Mouse (Mus musculus): ENCODE measurements around the gene Galk2. TPM values are rescaled to one million over a fixed set of nuclear protein-coding genes. Genes with fewer than 3 reads are reported as not detected.

Gene Galk2
- polyA plus RNA-seq, 1 experiment from 2014 or later = 26.8 TPM

DNA sequence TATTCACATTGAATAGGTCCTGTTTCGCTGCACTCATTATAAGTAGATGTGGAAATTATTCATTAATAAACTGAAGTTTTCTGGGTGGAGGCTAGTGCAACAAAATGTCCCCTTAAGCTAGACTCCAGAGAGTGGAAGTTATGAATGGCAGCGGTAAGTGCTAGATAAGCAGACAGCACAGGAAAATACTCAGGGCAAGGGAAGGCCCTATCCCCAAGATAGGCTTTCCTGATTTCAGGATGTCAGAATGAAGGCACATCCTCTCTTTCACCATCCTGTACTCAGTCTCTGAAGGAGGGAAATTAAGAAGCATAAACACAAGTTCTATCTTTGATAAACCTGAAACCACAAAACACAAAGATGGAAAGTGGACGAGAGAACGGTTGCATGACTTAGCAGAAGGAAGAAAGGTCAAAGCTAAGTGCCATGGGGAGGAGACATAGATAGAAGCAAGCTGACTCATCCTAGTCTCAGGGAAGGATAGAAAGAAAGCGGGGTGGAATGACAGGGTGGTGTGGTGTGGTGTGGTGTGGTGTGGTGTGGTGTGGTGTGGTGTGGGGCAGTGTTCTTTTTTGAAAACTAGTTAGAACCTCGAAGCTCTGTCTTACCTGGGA, 42.0 kb downstream of the Galk2 start:
- WGBS = 52% methylated on average over 6 of the region's 6 CpGs

DNA sequence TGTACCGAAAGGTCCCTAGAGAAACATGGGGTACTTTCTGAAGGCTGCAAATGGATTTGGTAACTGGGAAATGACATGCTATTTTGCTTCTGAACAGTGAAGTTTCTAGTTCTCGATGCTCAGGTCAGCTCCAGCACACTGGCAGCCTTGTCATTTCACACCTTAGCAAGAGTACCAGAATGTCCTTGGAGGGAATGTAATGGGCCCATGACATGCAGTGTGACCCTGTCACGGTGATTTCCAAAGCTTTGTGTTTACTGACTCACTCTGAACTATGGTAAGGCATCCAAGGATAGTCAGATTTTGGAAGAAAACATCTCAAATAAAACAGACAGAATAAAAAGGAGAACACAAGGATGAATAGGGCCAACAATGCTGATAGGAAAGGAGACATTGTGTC, 42.5 kb downstream of the Galk2 start:
- no peak overlapping the region for H3K4me3 ChIP-seq
- no peak overlapping the region for H3K9ac ChIP-seq
- ATAC-seq (replicated peaks; ENCODE audit: insufficient number of reproducible peaks, insufficient read depth, low FRiP score, low read depth) = no peak
- H3K27ac ChIP-seq = no peak overlapping the region
- no peaks in the 10 kb centered on the region for H3K36me3 ChIP-seq
- 75% methylated on average over 3 of the region's 3 CpGs for WGBS
- no peaks in the 10 kb centered on the region for H3K9me3 ChIP-seq (replicated peaks)
- H3K4me1 ChIP-seq (replicated peaks) = 0 out of 2 replicates have a peak, but pooled peaks cover 4% of the 10 kb centered on the region
- H3K4me2 ChIP-seq = no peak overlapping the region
- H3K27me3 ChIP-seq = no peaks in the 10 kb centered on the region

More for the DNA sequence above, 42.0 kb downstream of the Galk2 start:
- Histone ChIP-seq H3K9me3 (replicated peaks) (no peaks in the 10 kb centered on the region), H3K27me3 (no peaks in the 10 kb centered on the region), H3K9ac (no peak overlapping the region), H3K36me3 (no peaks in the 10 kb centered on the region), H3K4me3 (no peak overlapping the region), H3K4me2 (no peak overlapping the region), H3K27ac (no peak overlapping the region), H3K4me1 (replicated peaks) (0 out of 2 replicates have a peak, but pooled peaks cover 4% of the 10 kb centered on the region)
- no peak for ATAC-seq (replicated peaks; ENCODE audit: insufficient number of reproducible peaks, insufficient read depth, low FRiP score, low read depth)

DNA sequence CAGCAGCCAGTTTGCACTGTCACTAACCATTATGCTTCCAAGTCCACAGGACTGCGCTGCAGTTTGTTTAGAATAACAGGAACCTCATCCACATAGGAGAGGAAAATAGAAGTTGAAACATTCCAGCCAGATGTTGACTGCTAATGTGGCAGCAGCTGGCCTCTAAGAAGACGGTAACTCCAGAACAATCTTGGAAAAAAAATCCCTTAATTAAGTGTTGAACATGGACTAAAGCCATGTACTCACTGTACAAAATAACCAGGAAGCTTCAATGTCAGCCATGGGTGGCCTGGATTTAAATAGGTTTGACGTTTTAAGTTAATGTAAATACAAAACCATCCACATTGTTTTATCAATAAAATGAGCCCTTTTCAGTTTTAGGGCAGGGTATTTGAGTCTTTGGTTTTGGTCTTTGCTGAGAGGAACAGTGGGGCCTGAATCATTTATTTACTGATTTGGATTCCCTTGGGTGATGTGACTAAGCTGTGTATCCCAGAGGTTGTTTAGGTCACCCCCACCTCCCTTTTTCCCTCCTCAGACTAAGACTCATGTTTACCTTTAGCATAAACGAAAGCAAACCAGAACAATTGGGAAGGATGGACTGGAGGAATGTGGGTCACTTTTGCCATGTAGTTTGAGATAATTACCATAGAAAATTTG, 47.6 kb downstream of the Galk2 start:
- H3K4me3 ChIP-seq = no peak overlapping the region
- H3K9ac ChIP-seq = no peak overlapping the region
- no peaks in the 10 kb centered on the region for H3K4me1 ChIP-seq (replicated peaks)
- H3K4me2 ChIP-seq = no peak overlapping the region
- no peaks in the 10 kb centered on the region for H3K9me3 ChIP-seq (replicated peaks)
- 77% methylated on average over 4 of the region's 4 CpGs for WGBS
- no peaks in the 10 kb centered on the region for H3K27me3 ChIP-seq
- no peaks in the 10 kb centered on the region for H3K36me3 ChIP-seq
- H3K27ac ChIP-seq = no peak overlapping the region
- ATAC-seq (replicated peaks; ENCODE audit: insufficient number of reproducible peaks, insufficient read depth, low FRiP score, low read depth) = no peak

DNA sequence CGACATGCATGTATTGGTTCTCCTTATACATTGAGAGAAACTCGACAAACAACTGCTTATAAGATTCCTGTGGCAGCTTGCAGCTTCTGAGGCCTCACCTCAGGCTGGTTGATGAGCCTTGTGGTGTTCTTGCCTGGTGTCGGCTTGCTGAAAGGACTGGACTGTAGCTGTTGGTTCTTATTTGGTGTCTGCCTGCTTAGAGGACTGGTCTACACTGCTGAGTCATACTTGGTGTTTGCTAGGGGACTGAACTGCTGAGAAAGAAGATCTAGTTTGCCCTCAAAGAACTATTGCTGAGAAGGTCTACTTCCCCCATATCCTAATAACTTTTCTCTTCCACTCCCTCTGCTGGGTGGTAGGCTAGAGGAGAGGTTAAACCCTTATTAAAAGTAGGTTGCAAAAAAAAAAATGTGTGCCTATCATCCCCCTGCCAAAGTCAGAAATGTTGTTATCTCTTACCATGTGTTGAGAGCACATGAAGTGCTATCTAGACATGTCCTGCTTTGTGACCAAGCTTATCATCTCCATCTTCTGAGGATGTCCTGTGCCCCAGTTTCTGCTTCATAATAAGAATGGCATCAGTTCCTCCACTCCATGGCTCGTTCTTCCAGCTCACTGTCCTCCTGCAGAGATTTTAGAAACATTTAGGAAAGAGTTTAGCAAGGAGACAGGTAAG, 48.8 kb downstream of the Galk2 start:
- Histone ChIP-seq H3K9me3 (replicated peaks) (no peaks in the 10 kb centered on the region), H3K36me3 (no peaks in the 10 kb centered on the region), H3K4me2 (no peak overlapping the region), H3K9ac (no peak overlapping the region), H3K4me1 (replicated peaks) (no peaks in the 10 kb centered on the region), H3K4me3 (no peak overlapping the region), H3K27me3 (no peaks in the 10 kb centered on the region), H3K27ac (no peak overlapping the region)
- WGBS = 74% methylated on average over 4 of the region's 4 CpGs
- ATAC-seq (replicated peaks; ENCODE audit: insufficient number of reproducible peaks, insufficient read depth, low FRiP score, low read depth) = no peak

DNA sequence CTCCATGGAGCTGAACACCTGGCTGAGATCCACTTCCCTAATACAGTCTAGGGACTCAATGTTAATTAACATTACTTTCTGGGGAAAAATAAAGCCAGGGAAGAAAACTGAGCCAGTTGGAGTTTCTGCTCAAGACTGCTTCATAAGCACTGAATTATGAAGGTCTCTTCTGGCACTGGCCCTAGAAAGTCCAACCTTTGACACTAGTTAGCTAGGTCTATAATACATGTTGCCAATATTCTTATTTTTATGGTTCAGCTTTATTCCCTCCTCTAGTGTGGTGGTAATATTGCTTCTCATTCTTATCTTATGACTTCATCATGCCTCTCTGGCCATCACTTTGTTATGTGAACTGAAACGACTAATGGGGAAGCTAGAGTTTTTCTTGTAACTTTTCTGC, 55.3 kb downstream of the Galk2 start:
- WGBS = 41% methylated on average over 1 of the region's 1 CpGs
- no peaks in the 10 kb centered on the region for H3K27me3 ChIP-seq
- no peak for ATAC-seq (replicated peaks; ENCODE audit: insufficient number of reproducible peaks, insufficient read depth, low FRiP score, low read depth)
- H3K9ac ChIP-seq = no peak overlapping the region
- H3K9me3 ChIP-seq (replicated peaks) = no peaks in the 10 kb centered on the region
- H3K4me3 ChIP-seq = no peak overlapping the region
- no peaks in the 10 kb centered on the region for H3K36me3 ChIP-seq
- H3K27ac ChIP-seq = no peak overlapping the region
- no peaks in the 10 kb centered on the region for H3K4me1 ChIP-seq (replicated peaks)
- no peak overlapping the region for H3K4me2 ChIP-seq

DNA sequence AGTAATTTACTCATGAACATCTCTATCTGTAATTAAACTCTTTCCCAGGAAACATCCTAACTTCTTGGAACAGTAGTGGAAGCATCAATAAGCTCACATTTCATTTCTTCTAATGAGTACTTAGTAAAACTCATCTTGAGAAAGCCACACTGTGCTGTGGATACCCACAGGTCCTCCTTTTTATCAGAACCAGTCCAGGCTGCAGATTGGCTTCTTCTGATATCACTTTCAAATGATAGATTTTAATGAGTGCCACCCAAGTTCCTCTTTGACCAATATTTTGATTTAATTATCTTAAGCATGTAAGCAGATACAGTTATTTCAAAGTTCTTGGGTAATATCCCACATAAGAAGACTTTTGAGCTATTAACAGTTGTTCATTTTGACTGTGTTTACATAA, 55.8 kb downstream of the Galk2 start:
- no peak overlapping the region for H3K27ac ChIP-seq
- no peak overlapping the region for H3K4me2 ChIP-seq
- H3K9ac ChIP-seq = no peak overlapping the region
- no peaks in the 10 kb centered on the region for H3K9me3 ChIP-seq (replicated peaks)
- no peaks in the 10 kb centered on the region for H3K4me1 ChIP-seq (replicated peaks)
- ATAC-seq (replicated peaks; ENCODE audit: insufficient number of reproducible peaks, insufficient read depth, low FRiP score, low read depth) = no peak
- H3K4me3 ChIP-seq = no peak overlapping the region
- H3K36me3 ChIP-seq = no peaks in the 10 kb centered on the region
- H3K27me3 ChIP-seq = no peaks in the 10 kb centered on the region

DNA sequence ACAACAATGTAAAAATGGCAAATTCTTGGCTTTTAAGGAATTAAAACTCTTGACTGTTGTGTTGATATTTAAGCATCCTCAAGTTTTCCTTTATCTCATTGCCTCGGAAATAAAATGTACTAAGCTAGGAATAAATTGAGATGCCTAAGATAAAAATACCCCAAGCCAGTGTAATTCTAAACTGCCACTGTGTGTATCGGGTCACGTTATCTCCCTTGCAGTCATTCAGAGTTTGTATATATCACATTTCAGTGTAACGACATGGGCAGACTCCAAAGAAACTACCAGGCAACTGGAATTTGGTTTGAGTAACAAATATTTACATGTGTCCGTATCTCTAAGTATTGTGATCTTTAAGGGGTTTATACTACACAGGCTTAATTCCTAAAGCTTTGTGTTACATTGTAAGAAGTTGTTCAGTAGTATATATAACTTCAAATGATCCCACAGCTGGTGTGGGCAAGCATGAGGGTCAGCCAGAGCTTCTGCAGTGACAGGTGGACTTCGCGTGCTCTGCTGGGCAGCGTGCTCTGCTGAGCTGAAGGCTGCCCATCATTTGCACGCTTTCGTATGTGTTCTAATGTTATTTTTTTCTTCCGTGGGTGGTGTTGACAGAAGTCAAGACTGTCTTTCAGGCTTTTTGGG, 57.9 kb downstream of the Galk2 start:
- H3K9ac ChIP-seq = no peak overlapping the region
- H3K9me3 ChIP-seq (replicated peaks) = no peaks in the 10 kb centered on the region
- no peak overlapping the region for H3K4me2 ChIP-seq
- H3K27ac ChIP-seq = no peak overlapping the region
- no peaks in the 10 kb centered on the region for H3K36me3 ChIP-seq
- WGBS = 72% methylated on average over 11 of the region's 11 CpGs
- no peaks in the 10 kb centered on the region for H3K4me1 ChIP-seq (replicated peaks)
- no peak overlapping the region for H3K4me3 ChIP-seq
- no peaks in the 10 kb centered on the region for H3K27me3 ChIP-seq
- no peak for ATAC-seq (replicated peaks; ENCODE audit: insufficient number of reproducible peaks, insufficient read depth, low FRiP score, low read depth)

DNA sequence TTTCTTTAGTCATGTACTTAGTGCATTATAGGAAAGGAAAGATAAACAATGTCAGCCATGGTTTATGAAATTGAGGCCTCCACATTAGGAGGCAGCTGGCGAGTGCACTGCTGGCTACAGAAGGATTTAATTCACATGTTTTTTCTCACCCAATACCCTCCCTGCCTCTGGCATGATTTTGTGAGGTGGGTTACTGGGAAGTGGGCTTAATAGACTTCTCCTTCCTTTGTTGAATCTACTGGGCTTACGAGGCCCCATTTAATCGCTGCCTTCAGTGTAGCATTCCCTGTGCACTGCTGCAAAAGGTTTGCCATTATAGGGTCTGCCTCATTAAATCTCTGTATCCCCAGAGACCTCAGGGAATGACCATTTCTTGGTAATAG, 58.4 kb downstream of the Galk2 start:
- Histone ChIP-seq H3K4me3 (no peak overlapping the region), H3K9me3 (replicated peaks) (no peaks in the 10 kb centered on the region), H3K4me1 (replicated peaks) (no peaks in the 10 kb centered on the region), H3K36me3 (no peaks in the 10 kb centered on the region), H3K27ac (no peak overlapping the region), H3K4me2 (no peak overlapping the region), H3K9ac (no peak overlapping the region), H3K27me3 (no peaks in the 10 kb centered on the region)
- WGBS = 91% methylated on average over 3 of the region's 3 CpGs
- no peak for ATAC-seq (replicated peaks; ENCODE audit: insufficient number of reproducible peaks, insufficient read depth, low FRiP score, low read depth)

DNA sequence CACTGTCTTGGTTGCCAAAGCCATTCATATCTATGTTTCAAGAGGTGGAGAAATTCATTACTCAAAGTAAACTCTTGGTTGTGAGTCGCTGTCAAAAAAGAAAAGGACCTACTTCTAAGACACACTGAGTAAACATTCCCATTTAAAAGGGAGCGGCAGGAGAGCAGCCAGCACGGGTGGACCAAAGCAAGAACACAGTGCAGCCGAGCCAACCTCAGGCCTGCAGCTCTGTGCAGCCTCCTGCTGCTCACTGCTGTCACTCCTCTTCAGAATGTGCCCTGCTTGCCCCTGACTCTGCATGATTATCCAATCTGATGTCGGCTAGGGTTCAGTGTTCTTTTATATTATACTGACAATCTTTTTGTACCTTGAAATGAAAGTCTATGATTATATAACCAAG, 62.4 kb downstream of the Galk2 start:
- Histone ChIP-seq H3K4me1 (replicated peaks) (peaks cover 4% of the 10 kb centered on the region), H3K36me3 (no peaks in the 10 kb centered on the region), H3K27me3 (no peaks in the 10 kb centered on the region), H3K4me3 (no peak overlapping the region), H3K4me2 (no peak overlapping the region), H3K9ac (no peak overlapping the region), H3K9me3 (replicated peaks) (no peaks in the 10 kb centered on the region), H3K27ac (no peak overlapping the region)
- no peak for ATAC-seq (replicated peaks; ENCODE audit: insufficient number of reproducible peaks, insufficient read depth, low FRiP score, low read depth)
- WGBS = 69% methylated on average over 5 of the region's 5 CpGs

DNA sequence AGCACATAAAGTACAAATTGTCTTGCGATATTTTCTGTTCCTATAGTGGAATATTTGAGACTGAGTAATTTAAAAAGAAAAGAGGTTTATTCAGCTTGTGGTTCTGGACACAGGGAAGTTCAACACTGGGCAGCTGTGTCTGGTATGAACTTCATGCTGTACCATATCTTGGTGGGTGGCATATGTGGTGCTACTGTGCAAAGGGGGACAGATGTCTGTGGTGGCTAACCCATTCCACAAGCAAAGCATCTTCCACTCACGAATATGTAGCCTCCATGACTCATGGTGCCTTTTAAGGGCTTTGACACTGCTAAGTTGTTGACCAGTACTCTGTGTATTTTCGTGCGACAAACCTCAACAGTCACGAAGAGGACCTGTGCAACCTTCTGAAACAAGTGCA, 63.2 kb downstream of the Galk2 start:
- no peaks in the 10 kb centered on the region for H3K36me3 ChIP-seq
- H3K27ac ChIP-seq = no peak overlapping the region
- ATAC-seq (replicated peaks; ENCODE audit: insufficient number of reproducible peaks, insufficient read depth, low FRiP score, low read depth) = no peak
- WGBS = 86% methylated on average over 5 of the region's 5 CpGs
- no peak overlapping the region for H3K4me2 ChIP-seq
- H3K4me1 ChIP-seq (replicated peaks) = peaks cover 4% of the 10 kb centered on the region
- H3K9ac ChIP-seq = no peak overlapping the region
- H3K4me3 ChIP-seq = no peak overlapping the region
- H3K9me3 ChIP-seq (replicated peaks) = no peaks in the 10 kb centered on the region
- no peaks in the 10 kb centered on the region for H3K27me3 ChIP-seq

DNA sequence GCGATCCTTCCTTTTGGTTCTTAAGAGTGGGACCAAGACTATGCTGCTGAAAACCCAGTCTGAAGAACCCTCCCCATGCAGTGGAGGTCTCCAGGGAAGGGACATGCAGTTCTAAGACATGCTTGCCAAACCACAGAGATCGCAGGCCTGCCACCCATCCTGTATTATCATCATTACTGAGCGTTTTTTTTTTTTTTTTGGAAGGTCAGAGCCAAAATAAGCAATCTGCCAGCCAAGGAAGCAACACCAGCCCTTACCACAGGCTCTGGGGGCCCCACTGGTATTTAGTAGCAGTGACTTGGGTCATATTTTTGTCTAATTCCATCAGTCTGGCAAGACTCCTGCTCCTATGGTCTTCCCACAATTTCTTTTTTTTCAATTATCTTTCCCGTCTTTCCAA, 64.0 kb downstream of the Galk2 start:
- Histone ChIP-seq H3K36me3 (no peaks in the 10 kb centered on the region), H3K9ac (no peak overlapping the region), H3K9me3 (replicated peaks) (no peaks in the 10 kb centered on the region), H3K27ac (no peak overlapping the region), H3K4me3 (no peak overlapping the region), H3K4me2 (no peak overlapping the region), H3K4me1 (replicated peaks) (peaks cover 4% of the 10 kb centered on the region), H3K27me3 (no peaks in the 10 kb centered on the region)
- no peak for ATAC-seq (replicated peaks; ENCODE audit: insufficient number of reproducible peaks, insufficient read depth, low FRiP score, low read depth)
- WGBS = 59% methylated on average over 4 of the region's 4 CpGs

Data from heart, embryonic 15.5 days (tissue).